Mouse (Mus musculus): ENCODE results near the gene Cct6b. TPM values are rescaled to one million over a fixed set of nuclear protein-coding genes. Genes with fewer than 3 reads are reported as not detected.

The Cct6b gene
- polyA plus RNA-seq, 1 experiment from 2014 or later: 0.23 TPM

GRCm38 (mm10) chr11:82726862-82727261 is 37.3 kb downstream of the Cct6b start:
- Histone ChIP-seq H3K27ac (replicated peaks) (no peak overlapping the region), H3K36me3 (ENCODE audit: control insufficient read depth, insufficient read depth, low read length) (no peaks in the 10 kb centered on the region), H3K4me1 (replicated peaks; ENCODE audit: control insufficient read depth, insufficient read depth) (no peaks in the 10 kb centered on the region), H3K4me2 (replicated peaks; ENCODE audit: low read depth) (no peak overlapping the region), H3K9ac (ENCODE audit: low read length) (no peak overlapping the region), H3K27me3 (ENCODE audit: control insufficient read depth, insufficient read depth, low read length) (no peaks in the 10 kb centered on the region), H3K4me3 (ENCODE audit: low read depth, low read length) (no peak overlapping the region), H3K9me3 (ENCODE audit: control insufficient read depth, low read length) (no peaks in the 10 kb centered on the region)
- TF ChIP-seq CTCF (IDR thresholded peaks at IDR 0.05; ENCODE audit: low read depth): peak; percentile 44
- TF ChIP-seq EP300 (optimal IDR thresholded peaks at IDR 0.05): no peak
- DNase-seq (ENCODE audit: low spot score): no peak
- WGBS: 92% methylated on average over 2 of the region's 2 CpGs
- ATAC-seq (ENCODE audit: low FRiP score, low TSS enrichment): no peak

- Histone ChIP-seq H3K4me3 (ENCODE audit: low read depth, low read length) (no peak overlapping the region), H3K9ac (ENCODE audit: low read length) (no peak overlapping the region), H3K27ac (replicated peaks) (no peak overlapping the region), H3K9me3 (ENCODE audit: control insufficient read depth, low read length) (no peaks in the 10 kb centered on the region), H3K4me1 (replicated peaks; ENCODE audit: control insufficient read depth, insufficient read depth) (no peaks in the 10 kb centered on the region), H3K4me2 (replicated peaks; ENCODE audit: low read depth) (no peak overlapping the region), H3K36me3 (ENCODE audit: control insufficient read depth, insufficient read depth, low read length) (no peaks in the 10 kb centered on the region), H3K27me3 (ENCODE audit: control insufficient read depth, insufficient read depth, low read length) (no peaks in the 10 kb centered on the region)
- ATAC-seq (ENCODE audit: low FRiP score, low TSS enrichment): no peak
- 75% methylated on average over 12 of the region's 12 CpGs for WGBS
- DNase-seq (ENCODE audit: low spot score): no peak
- TF ChIP-seq CTCF (IDR thresholded peaks at IDR 0.05; ENCODE audit: low read depth): no peak
- TF ChIP-seq EP300 (optimal IDR thresholded peaks at IDR 0.05): no peak
These were observed 44.8 kb downstream of the Cct6b start for GRCm38 (mm10) chr11:82719294-82719693.

- no peaks in the 10 kb centered on the region for H3K36me3 ChIP-seq (ENCODE audit: control insufficient read depth, insufficient read depth, low read length)
- WGBS: 82% methylated on average over 3 of the region's 3 CpGs
- no peaks in the 10 kb centered on the region for H3K9me3 ChIP-seq (ENCODE audit: control insufficient read depth, low read length)
- H3K27me3 ChIP-seq (ENCODE audit: control insufficient read depth, insufficient read depth, low read length): no peaks in the 10 kb centered on the region
- TF ChIP-seq EP300 (optimal IDR thresholded peaks at IDR 0.05) (no peak), CTCF (IDR thresholded peaks at IDR 0.05; ENCODE audit: low read depth) (no peak)
- no peak overlapping the region for H3K27ac ChIP-seq (replicated peaks)
- no peaks in the 10 kb centered on the region for H3K4me1 ChIP-seq (replicated peaks; ENCODE audit: control insufficient read depth, insufficient read depth)
- DNase-seq (ENCODE audit: low spot score) (no peak), ATAC-seq (ENCODE audit: low FRiP score, low TSS enrichment) (no peak)
- no peak overlapping the region for H3K4me2 ChIP-seq (replicated peaks; ENCODE audit: low read depth)
- no peak overlapping the region for H3K4me3 ChIP-seq (ENCODE audit: low read depth, low read length)
- no peak overlapping the region for H3K9ac ChIP-seq (ENCODE audit: low read length)
These were observed 51.4 kb downstream of the Cct6b start for GRCm38 (mm10) chr11:82712681-82713080.

GRCm38 (mm10) chr11:82708934-82709333 is 55.2 kb downstream of the Cct6b start:
- 75% methylated on average over 4 of the region's 4 CpGs for WGBS
- no peak overlapping the region for H3K9ac ChIP-seq (ENCODE audit: low read length)
- no peaks in the 10 kb centered on the region for H3K4me1 ChIP-seq (replicated peaks; ENCODE audit: control insufficient read depth, insufficient read depth)
- no peaks in the 10 kb centered on the region for H3K9me3 ChIP-seq (ENCODE audit: control insufficient read depth, low read length)
- H3K4me3 ChIP-seq (ENCODE audit: low read depth, low read length): no peak overlapping the region
- DNase-seq (ENCODE audit: low spot score) (no peak), ATAC-seq (ENCODE audit: low FRiP score, low TSS enrichment) (no peak)
- H3K4me2 ChIP-seq (replicated peaks; ENCODE audit: low read depth): no peak overlapping the region
- H3K36me3 ChIP-seq (ENCODE audit: control insufficient read depth, insufficient read depth, low read length): no peaks in the 10 kb centered on the region
- TF ChIP-seq CTCF (IDR thresholded peaks at IDR 0.05; ENCODE audit: low read depth) (peak; percentile 29; the same call in 1 of the 2 replicates), EP300 (optimal IDR thresholded peaks at IDR 0.05) (no peak)
- H3K27me3 ChIP-seq (ENCODE audit: control insufficient read depth, insufficient read depth, low read length): no peaks in the 10 kb centered on the region
- no peak overlapping the region for H3K27ac ChIP-seq (replicated peaks)

- no peak for TF ChIP-seq EP300 (optimal IDR thresholded peaks at IDR 0.05)
- TF ChIP-seq CTCF (IDR thresholded peaks at IDR 0.05; ENCODE audit: low read depth): no peak
- H3K4me3 ChIP-seq (ENCODE audit: low read depth, low read length): no peak overlapping the region
- no peak overlapping the region for H3K27ac ChIP-seq (replicated peaks)
- H3K27me3 ChIP-seq (ENCODE audit: control insufficient read depth, insufficient read depth, low read length): no peaks in the 10 kb centered on the region
- H3K4me2 ChIP-seq (replicated peaks; ENCODE audit: low read depth): no peak overlapping the region
- ATAC-seq (ENCODE audit: low FRiP score, low TSS enrichment) (no peak), DNase-seq (ENCODE audit: low spot score) (no peak)
- WGBS: 64% methylated on average over 6 of the region's 6 CpGs
- H3K36me3 ChIP-seq (ENCODE audit: control insufficient read depth, insufficient read depth, low read length): no peaks in the 10 kb centered on the region
- H3K9me3 ChIP-seq (ENCODE audit: control insufficient read depth, low read length): no peaks in the 10 kb centered on the region
- H3K9ac ChIP-seq (ENCODE audit: low read length): no peak overlapping the region
- H3K4me1 ChIP-seq (replicated peaks; ENCODE audit: control insufficient read depth, insufficient read depth): no peaks in the 10 kb centered on the region
These were observed 59.0 kb downstream of the Cct6b start for GRCm38 (mm10) chr11:82705082-82705481.

- H3K9me3 ChIP-seq (ENCODE audit: control insufficient read depth, low read length): no peaks in the 10 kb centered on the region
- no peak overlapping the region for H3K9ac ChIP-seq (ENCODE audit: low read length)
- TF ChIP-seq EP300 (optimal IDR thresholded peaks at IDR 0.05) (no peak), CTCF (IDR thresholded peaks at IDR 0.05; ENCODE audit: low read depth) (no peak)
- H3K4me1 ChIP-seq (replicated peaks; ENCODE audit: control insufficient read depth, insufficient read depth): no peaks in the 10 kb centered on the region
- H3K4me3 ChIP-seq (ENCODE audit: low read depth, low read length): no peak overlapping the region
- DNase-seq (ENCODE audit: low spot score): no peak
- 79% methylated on average over 11 of the region's 11 CpGs for WGBS
- H3K27ac ChIP-seq (replicated peaks): no peak overlapping the region
- H3K27me3 ChIP-seq (ENCODE audit: control insufficient read depth, insufficient read depth, low read length): no peaks in the 10 kb centered on the region
- H3K36me3 ChIP-seq (ENCODE audit: control insufficient read depth, insufficient read depth, low read length): no peaks in the 10 kb centered on the region
- no peak overlapping the region for H3K4me2 ChIP-seq (replicated peaks; ENCODE audit: low read depth)
- ATAC-seq (ENCODE audit: low FRiP score, low TSS enrichment): no peak
These were observed 64.2 kb downstream of the Cct6b start for GRCm38 (mm10) chr11:82699865-82700410.

All from stomach, postnatal 0 days (tissue).